9 mouse cellular contexts compared by ENCODE assay signal in genomic region chr12:111812611-111813010, GRCm38 (mm10). TPM values are rescaled to one million over a fixed set of nuclear protein-coding genes. Genes with fewer than 3 reads are reported as not detected.
DNase-seq lines count a peak whose midpoint lies in the region; ATAC-seq and TF ChIP-seq lines count a peak whose summit lies in the region.
"Had no signal": no experiment of that assay in that cellular context is flagged by ENCODE, and none has a peak within 500 bp of the region (broad histone marks: within the 10 kb centered on the region; RNA-seq: fewer than 3 reads in every experiment).

No protein-coding gene starts in this region.

- 72% methylated on average over 12 of the region's 12 CpGs for WGBS in forebrain, embryonic 12.5 days
- WGBS in liver, embryonic 12.5 days (ENCODE audit: insufficient replicate concordance), result 61% methylated on average over 12 of the region's 12 CpGs

- H3K4me3 ChIP-seq in C2C12 (ENCODE audit: insufficient read depth, poor library complexity, severe bottlenecking), result peak overlapping the region; percentile 89
- peak overlapping the region; percentile 55 for H3K4me3 ChIP-seq in forebrain, embryonic 12.5 days (replicated peaks)
- H3K4me3 ChIP-seq in liver, embryonic 12.5 days, result peak overlapping the region; percentile 79
- H3K4me3 ChIP-seq in layer of hippocampus, adult 2 months, result no peak overlapping the region

- peaks cover 52% of the 10 kb centered on the region for H3K4me1 ChIP-seq in forebrain, embryonic 12.5 days
- peaks cover 73% of the 10 kb centered on the region for H3K4me1 ChIP-seq in liver, embryonic 12.5 days

- H3ac ChIP-seq in C2C12 (ENCODE audit: control insufficient read depth, insufficient read length, low read depth), result peak overlapping the region; percentile 65

- no peaks in the 10 kb centered on the region for H3K27me3 ChIP-seq in C2C12 (ENCODE audit: control insufficient read depth, insufficient read depth, insufficient read length)
- no peaks in the 10 kb centered on the region for H3K27me3 ChIP-seq in forebrain, embryonic 12.5 days
- H3K27me3 ChIP-seq in liver, embryonic 12.5 days (replicated peaks), result no peaks in the 10 kb centered on the region

- H3K79me2 ChIP-seq in C2C12 (ENCODE audit: control insufficient read depth, insufficient read depth), result peaks cover 29% of the 10 kb centered on the region

- H3K9ac ChIP-seq in forebrain, embryonic 12.5 days, result peak overlapping the region; percentile 68
- H3K9ac ChIP-seq in liver, embryonic 12.5 days, result peak overlapping the region; percentile 83

- no peak overlapping the region for H3K27ac ChIP-seq in forebrain, embryonic 12.5 days
- peak overlapping the region; percentile 72; the same call in 1 of the 2 replicates for H3K27ac ChIP-seq in liver, embryonic 12.5 days
- no peak overlapping the region for H3K27ac ChIP-seq in layer of hippocampus, adult 2 months

- H3K36me3 ChIP-seq in C2C12 (ENCODE audit: control insufficient read depth, insufficient read depth), result peaks cover 8% of the 10 kb centered on the region
- H3K36me3 ChIP-seq in forebrain, embryonic 12.5 days (replicated peaks), result peaks cover 20% of the 10 kb centered on the region
- peaks cover 45% of the 10 kb centered on the region for H3K36me3 ChIP-seq in liver, embryonic 12.5 days

- H3K9me3 ChIP-seq in forebrain, embryonic 12.5 days, result no peaks in the 10 kb centered on the region
- no peaks in the 10 kb centered on the region for H3K9me3 ChIP-seq in liver, embryonic 12.5 days (replicated peaks)

- peak; percentile 57 for DNase-seq in adrenal gland, postnatal 14 days
- DNase-seq in adrenal gland, postnatal 4 days (ENCODE audit: low spot score in 2 of 2), result no peak
- DNase-seq in layer of hippocampus, adult 2 months (ENCODE audit: low spot score in 2 of 2), result no peak
- DNase-seq in ovary, adult 18-20 months (ENCODE audit: low spot score), result no peak
- DNase-seq in gastrocnemius, postnatal 25 days, result no peak
- DNase-seq: layer of hippocampus, adult 9-11 months had no signal

- no peak for TF ChIP-seq CTCF in C2C12 (IDR thresholded peaks at IDR 0.05; ENCODE audit: control insufficient read depth, insufficient read depth, insufficient read length)
- TF ChIP-seq CTCF in layer of hippocampus, adult 2 months (conservative IDR thresholded peaks at IDR 0.05), result no peak

- H3K79me3 ChIP-seq in C2C12 (ENCODE audit: low read depth), result peaks cover 5% of the 10 kb centered on the region

- ATAC-seq in forebrain, embryonic 12.5 days (ENCODE audit: low FRiP score), result no peak
- ATAC-seq in liver, embryonic 12.5 days, result no peak

- H3K4me2 ChIP-seq in forebrain, embryonic 12.5 days, result peak overlapping the region; percentile 88
- peak overlapping the region; percentile 89 for H3K4me2 ChIP-seq in liver, embryonic 12.5 days

TF ChIP-seq in C2C12, 6 proteins besides CTCF, POLR2A, EP300 and RAD21:
- TF ChIP-seq USF1 (IDR thresholded peaks at IDR 0.05; ENCODE audit: low read depth), result no peak
- TF ChIP-seq CEBPB (IDR thresholded peaks at IDR 0.05; ENCODE audit: low read depth), result no peak
- no peak for TF ChIP-seq MAX (IDR thresholded peaks at IDR 0.05)
- no peak for TF ChIP-seq FOSL1 (IDR thresholded peaks at IDR 0.05; ENCODE audit: insufficient read depth, low read length, poor library complexity, severe bottlenecking)
- no peak for TF ChIP-seq MYOD1 (IDR thresholded peaks at IDR 0.05; ENCODE audit: control insufficient read depth, insufficient read length, low read depth)
- TF ChIP-seq MYOG (IDR thresholded peaks at IDR 0.05; ENCODE audit: control insufficient read depth, extremely low read depth, insufficient read length), result no peak
TF ChIP-seq in C2C12: peak in this region for 0.

RNA-seq across cellular contexts. Expression of gene Xrcc3, which starts 1.1 kb away (rescaled TPM):
- 18.6 and 20.8 TPM in 2 replicates for total RNA-seq in adrenal gland, postnatal 14 days (2021)
- 10 to 100 TPM; 19.2 to 22.5 TPM for total RNA-seq in adrenal gland, postnatal 4 days (2021)
- 4.8 TPM for polyA plus RNA-seq in C2C12 (2012; fragmentation: generic; extraction: Trizol)
- polyA plus RNA-seq in forebrain, embryonic 12.5 days (2016; fragmentation: Nextera tagmentation; extraction: Ambion mirVana), result 10.0 and 11.6 TPM in 2 replicates
- 7.7 and 8.2 TPM in 2 replicates for polyA plus RNA-seq in liver, embryonic 12.5 days (2016; fragmentation: Nextera tagmentation; extraction: Ambion mirVana)
- 1 to 10 TPM; 3.2 to 4.2 TPM for total RNA-seq in layer of hippocampus, adult 2 months (2021)
- under 1 TPM; 0.15 to 0.24 TPM for total RNA-seq in gastrocnemius, postnatal 25 days (2021)

RNA-seq across cellular contexts. Expression of gene Zfyve21, which starts 1.4 kb away (rescaled TPM):
- 91.0 and 96.9 TPM in 2 replicates for total RNA-seq in adrenal gland, postnatal 14 days (2021)
- total RNA-seq in adrenal gland, postnatal 4 days (2021), result 10 to 100 TPM; 68.3 to 74.4 TPM
- polyA plus RNA-seq in C2C12 (2012; fragmentation: generic; extraction: Trizol), result 40.0 TPM
- 50.3 and 55.0 TPM in 2 replicates for polyA plus RNA-seq in forebrain, embryonic 12.5 days (2016; fragmentation: Nextera tagmentation; extraction: Ambion mirVana)
- 60.6 and 61.9 TPM in 2 replicates for polyA plus RNA-seq in liver, embryonic 12.5 days (2016; fragmentation: Nextera tagmentation; extraction: Ambion mirVana)
- total RNA-seq in layer of hippocampus, adult 2 months (2021), result 10 to 100 TPM; 20.0 to 20.6 TPM
- 10 to 100 TPM; 13.0 to 15.0 TPM for total RNA-seq in gastrocnemius, postnatal 25 days (2021)

RNA-seq across cellular contexts. Expression of gene Klc1, which starts 54.0 kb away (rescaled TPM):
- total RNA-seq in adrenal gland, postnatal 14 days (2021), result 99.9 and 115 TPM in 2 replicates
- total RNA-seq in adrenal gland, postnatal 4 days (2021), result 100 to 1,000 TPM; 128 to 142 TPM
- 116 TPM for polyA plus RNA-seq in C2C12 (2012; fragmentation: generic; extraction: Trizol)
- 302 and 307 TPM in 2 replicates for polyA plus RNA-seq in forebrain, embryonic 12.5 days (2016; fragmentation: Nextera tagmentation; extraction: Ambion mirVana)
- polyA plus RNA-seq in liver, embryonic 12.5 days (2016; fragmentation: Nextera tagmentation; extraction: Ambion mirVana), result 35.6 TPM in 2 replicates
- 100 to 1,000 TPM; 654 to 684 TPM for total RNA-seq in layer of hippocampus, adult 2 months (2021)
- total RNA-seq in gastrocnemius, postnatal 25 days (2021), result 10 to 100 TPM; 59.9 to 68.0 TPM
